Mouse (Mus musculus): ENCODE data around the gene Nap1l4.

DNA sequence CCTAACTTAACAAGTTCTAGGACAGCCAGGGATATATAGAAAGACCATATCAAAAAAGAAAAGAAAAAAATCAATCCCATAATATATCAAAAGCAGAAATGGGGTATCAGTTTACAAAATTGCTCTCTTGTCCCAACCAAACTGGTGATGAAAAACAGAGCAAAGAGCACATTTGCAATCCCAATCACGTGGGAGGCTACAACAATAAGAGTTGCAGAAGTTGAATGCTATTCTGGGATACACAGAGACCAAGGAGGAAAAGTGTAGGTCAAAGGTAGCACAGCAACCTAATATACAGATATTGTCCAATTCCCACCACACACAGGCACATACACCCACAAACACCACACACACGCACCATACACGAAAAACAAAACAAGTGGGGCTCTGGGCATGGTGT is 12.7 kb downstream of the Nap1l4 start:
- no peak for TF ChIP-seq CTCF (IDR thresholded peaks at IDR 0.05; ENCODE audit: extremely low read depth, insufficient read depth, insufficient read length, insufficient replicate concordance)
- no peak for TF ChIP-seq POLR2A (IDR thresholded peaks at IDR 0.05; ENCODE audit: low read depth, low read length)
